Mouse (Mus musculus) layer of hippocampus, postnatal 10 days (tissue): ENCODE measurements around the gene Gdf10. TPM values are rescaled to one million over a fixed set of nuclear protein-coding genes. Genes with fewer than 3 reads are reported as not detected.
A peak's percentile ranks its signal among the peaks of the same experiment; 100 is the strongest.

Experiments
- DNase-seq, 2 experiments: peaks; one replicate each; pipeline ENCODE4 v3.0.0; 2021; ENCODE audit warnings: low spot score in 2 of 2
- total RNA-seq, 2 experiments: library from RNA; stranded (reverse); gene quantifications; 2 replicates each; pipeline ENCODE4 v1.2.3; 2021

The Gdf10 gene
- total RNA-seq, 2 experiments from 2014 or later = 9.7 to 12.3 TPM

DNA sequence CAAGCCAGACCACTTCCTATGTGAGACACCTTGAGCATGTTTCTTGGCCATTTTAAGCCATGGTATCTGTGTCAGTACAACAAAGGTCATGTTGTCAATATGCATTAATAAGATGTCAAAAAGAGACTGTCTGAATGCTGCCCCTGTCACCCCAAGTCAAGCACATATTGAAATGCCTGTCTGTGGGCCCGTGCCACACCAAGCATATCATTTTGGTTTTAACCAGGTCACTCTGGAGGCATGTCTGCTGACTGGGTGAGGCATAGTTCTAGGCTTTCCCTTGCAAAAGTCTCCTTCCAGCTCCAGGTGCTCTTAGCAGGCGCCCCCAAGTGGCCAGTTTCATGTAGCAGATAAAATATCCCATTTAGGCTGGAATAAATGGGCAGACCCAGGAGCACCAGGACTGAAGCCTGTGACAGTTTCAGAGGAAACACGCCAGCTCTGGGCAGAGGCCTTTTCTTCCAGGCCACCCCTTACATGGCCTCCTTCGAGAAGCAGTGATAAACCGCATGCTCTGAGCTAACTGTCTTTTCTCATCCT is 10.5 kb downstream of the Gdf10 start:
- peak; percentile 76 to 82 for DNase-seq

DNA sequence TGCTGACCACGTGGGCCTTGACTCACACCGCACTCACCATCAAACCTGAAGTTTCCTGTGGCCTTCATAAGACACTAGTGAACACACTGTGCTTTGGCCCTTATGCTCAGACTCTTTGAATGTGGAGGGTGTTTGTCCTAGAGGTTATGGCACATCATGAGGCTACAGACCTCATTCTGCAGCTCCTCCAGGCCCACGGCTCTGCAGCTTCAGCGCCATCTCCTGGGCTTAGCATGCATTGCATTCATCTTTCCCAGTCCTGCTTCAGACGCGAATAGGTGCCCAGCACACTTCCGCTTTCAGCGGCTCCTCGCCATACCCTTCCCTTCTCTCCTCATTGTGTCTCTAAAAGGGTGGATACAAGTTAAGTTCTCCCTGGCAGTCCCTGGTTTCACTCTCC is 15.7 kb downstream of the Gdf10 start:
- DNase-seq = peak; percentile 86 to 88

DNA sequence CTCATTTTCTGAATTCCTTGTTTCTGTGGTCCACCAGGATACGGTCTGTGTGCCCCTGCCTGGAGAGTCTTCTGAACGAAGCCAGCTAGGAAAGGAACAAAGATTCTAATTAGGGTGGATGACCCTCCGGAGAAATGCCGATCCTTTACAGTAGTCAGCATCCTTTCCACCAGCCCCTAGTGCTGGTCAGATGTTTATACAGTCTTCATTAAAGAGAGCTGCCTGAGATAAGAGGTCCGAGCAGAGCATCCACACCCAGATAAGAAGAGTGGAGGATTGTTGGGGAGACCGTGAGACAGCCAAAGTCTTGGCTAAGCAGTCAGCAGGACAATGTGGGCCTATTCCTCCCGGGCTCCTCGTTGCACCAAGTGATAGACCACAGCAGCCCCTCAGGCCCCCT is 17.4 kb downstream of the Gdf10 start, which contains the start of gene Gdf2:
TSS of gene Gdf2 (plus strand) at position 301 of the 400 bp plus-strand sequence.
- DNase-seq = no peak

DNA sequence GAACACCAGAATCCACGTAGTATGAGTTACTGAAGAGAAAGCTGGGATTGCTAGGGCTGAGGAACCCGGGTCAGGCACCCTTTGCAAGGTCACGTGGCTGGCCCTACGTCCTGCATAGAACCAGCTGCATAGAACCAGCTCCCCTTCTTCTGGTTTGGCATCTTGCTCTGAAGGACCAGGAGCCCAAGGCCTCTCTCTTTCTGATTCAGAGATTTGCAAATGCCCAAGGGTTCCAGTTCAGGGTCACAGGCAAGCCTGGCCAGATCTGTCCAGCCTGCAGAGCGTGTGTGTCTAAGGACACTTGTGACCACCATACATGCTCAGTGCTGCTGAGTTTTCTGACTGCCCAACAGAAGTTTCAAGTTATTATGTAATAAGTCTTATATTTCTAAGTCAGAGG is 18.8 kb downstream of the Gdf10 start:
- no peak for DNase-seq

DNA sequence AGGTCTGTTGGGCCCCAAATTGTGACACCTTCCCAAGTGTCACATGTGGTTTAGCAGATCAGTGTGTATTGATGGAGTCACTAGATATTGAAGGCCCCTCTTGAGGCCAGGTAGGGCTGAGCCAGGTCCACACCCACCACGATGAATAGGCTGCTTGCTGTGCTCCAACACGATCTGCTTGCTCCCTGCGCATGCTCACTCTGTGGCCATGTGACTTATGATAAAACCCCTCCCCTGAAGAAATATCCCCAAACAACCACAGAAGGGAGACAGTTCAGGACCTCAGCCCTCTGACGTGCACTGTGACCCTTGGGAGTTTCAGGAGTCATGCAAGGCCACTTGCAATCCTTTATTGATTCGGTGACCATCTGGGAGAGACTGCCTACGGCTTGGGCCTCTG is 22.7 kb downstream of the Gdf10 start:
- no peak for DNase-seq

DNA sequence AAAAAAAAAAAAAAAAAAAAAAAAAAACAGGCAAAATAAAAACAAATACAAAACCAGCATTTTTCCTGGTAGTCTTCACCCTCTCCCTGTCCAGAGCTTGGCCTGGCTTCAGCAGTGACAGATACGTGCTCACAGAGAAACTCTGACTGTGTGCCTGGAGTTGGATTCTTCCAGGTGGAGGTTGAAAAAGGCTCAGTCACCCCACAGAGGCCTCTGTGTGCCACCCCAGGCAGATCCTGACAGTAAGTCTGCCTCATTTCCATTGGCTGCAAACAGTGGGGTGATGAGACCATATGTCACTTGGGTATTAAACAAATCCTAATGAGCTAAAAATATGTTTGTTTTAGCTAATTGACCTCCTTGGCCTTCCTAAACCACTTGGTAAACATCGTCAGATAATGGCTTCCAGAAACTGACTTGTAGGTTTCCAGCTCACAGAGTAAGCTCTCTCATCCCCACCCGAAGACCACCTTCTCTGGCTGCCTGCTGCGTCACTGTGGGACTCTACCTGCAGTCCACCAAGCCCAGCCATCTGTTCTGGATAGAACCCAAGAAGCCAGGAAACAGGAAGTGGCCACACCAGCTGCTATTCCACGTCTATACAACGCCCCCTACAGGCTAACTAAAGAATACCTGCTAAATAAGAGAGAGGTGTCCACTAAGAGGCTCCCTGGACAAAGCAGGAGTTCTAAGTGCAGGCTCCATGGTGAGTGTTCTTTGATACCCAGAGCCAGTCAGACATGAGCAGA is 29.0 kb downstream of the Gdf10 start:
- DNase-seq = no peak

DNA sequence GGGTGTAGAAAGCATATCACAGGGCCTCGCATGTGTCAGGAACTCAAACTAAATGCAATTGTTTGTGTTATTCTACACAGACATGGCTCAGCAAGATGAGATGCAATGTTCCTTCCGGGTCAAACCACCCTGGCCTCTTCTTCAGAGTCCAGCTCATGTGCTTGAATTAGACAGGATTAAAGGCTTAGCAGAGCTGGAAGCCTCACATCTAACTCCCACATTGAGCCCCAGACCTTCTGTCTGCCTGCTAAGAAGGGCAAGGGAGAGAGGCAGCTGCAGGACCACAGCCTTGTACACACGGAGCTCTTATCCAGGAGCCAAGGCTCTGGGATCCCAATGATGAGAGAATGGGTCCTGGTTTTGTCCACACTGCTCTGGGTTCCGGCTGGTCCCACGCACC is 30.4 kb downstream of the Gdf10 start, which contains the start of gene Rbp3:
TSS of gene Rbp3 (plus strand) at position 243 of the 400 bp plus-strand sequence.
- no peak for DNase-seq

DNA sequence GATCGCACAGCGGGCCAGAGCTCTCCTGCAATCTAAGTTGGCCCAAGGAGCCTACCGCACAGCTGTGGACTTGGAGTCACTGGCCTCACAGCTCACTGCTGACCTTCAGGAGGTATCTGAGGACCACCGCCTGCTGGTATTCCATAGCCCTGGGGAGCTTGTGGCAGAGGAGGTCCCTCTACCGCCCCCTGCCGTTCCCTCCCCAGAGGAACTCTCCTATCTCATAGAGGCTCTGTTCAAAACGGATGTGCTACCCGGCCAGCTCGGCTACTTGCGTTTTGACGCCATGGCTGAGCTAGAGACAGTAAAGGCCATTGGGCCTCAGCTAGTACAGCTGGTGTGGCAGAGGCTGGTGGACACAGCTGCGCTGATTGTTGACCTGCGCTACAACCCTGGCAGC is 32.7 kb downstream of the Gdf10 start:
- no peak for DNase-seq

DNA sequence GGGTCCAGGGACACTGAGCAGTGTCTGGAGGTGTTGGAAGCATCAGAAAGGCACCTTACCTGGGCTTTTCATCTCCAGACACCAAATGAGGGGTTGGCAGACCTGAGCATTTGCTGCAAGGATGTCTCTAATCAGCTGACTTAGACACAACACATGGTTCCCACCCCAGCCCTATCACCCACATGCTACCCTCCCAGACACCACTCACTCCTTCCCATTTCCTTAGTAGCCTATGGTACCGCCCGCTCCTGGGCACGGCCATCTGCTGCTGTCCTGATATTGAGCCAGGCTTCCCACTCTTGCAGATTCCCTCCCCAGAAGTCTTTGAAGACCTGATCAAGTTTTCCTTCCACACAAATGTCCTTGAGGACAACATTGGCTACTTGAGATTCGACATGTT is 34.8 kb downstream of the Gdf10 start:
- DNase-seq = no peak

DNA sequence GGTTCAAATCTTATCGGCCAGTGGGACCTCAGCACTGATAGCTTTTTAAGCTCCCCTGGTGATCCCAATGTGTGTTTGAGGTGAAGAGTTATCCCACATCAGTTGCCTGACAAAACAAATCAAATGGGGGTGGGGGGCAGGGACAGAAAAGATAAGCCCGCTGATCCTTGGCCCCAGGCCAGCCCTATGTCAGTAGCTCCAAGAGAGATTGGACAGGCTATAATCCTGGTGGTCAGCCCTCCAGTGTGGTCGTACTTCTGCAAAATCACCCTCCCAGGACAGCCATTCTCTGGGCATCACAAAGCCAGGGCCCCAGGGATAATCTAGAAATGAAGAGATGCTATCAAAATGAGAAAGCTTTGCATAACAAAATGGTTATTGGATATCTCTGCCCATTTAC is 35.5 kb downstream of the Gdf10 start:
- no peak for DNase-seq

DNA sequence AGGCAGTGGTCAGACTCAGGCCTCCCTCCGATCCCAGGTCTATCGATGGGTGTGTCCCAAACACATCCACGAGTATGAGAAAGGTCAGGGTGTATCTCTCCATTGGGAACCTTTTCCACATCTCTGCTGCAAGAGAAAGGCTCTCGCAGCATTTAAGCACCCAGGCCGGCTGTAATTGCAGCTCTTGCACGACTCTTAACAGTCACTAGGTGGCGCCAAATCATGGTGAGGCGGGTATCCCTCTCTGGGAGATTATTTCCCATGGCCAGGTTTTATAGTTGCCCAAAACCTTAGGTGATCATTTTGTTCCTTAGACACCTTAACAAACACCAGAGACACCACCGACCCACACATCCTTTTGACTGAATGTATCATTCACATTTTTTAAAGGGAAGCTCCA is 36.0 kb downstream of the Gdf10 start:
- peak; percentile 67 to 75 for DNase-seq

DNA sequence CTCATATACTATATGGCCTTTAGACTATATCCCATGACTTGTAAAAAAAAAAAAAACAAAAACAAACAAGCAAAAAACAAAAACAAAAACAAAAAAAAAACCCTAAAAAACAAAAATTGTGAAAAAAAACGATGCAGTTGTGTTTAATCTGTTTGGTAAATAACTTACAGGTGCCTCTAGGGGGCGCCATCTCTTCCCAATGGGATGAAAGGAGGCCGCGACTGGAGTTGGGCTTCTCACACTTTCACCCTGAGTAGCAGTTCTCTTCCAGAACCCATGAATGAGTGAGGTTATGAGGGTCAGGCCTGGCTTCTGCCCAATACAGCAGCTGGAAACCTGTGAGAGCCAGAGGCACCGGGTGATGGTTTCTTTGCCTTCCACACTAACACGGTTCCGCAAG is 42.3 kb downstream of the Gdf10 start:
- DNase-seq = no peak

DNA sequence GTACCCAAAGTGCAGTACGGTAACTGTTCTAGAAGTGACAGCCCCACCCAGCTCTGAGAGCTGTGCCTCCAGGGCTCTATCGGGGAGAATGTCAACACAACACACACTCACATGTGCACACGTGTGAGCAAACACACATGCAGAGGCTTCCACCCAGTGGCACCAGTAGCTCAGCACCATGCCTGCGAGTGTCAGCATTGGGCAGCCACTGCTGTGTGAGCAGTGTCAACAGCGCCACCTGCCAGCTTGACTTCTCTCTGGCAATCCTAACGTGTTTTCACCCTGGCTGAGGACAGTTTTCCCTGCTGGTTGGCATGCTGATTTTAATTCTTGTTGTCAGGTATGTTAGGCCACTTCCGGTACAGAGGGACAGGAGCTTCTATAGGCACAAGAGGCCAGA is 49.3 kb downstream of the Gdf10 start:
- no peak for DNase-seq

DNA sequence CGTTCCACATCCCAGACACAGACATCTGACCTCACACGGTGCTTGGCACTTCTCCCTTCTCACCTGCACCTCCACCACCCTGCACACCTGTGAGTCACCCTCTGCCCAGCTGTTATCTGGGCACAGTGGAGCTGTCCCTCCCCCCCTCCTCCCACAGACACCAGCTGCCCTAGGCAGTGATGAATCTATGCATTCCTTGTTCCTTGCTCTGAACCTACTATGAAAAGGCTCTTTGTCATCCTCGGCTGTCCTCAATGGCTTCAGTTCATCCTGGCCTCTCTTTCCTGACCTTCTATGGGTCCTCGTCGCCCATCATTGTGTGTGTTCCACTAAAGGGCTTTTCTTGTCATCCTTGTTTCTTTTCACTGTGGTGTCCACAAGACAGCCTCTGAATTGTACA is 51.4 kb downstream of the Gdf10 start:
- no peak for DNase-seq

DNA sequence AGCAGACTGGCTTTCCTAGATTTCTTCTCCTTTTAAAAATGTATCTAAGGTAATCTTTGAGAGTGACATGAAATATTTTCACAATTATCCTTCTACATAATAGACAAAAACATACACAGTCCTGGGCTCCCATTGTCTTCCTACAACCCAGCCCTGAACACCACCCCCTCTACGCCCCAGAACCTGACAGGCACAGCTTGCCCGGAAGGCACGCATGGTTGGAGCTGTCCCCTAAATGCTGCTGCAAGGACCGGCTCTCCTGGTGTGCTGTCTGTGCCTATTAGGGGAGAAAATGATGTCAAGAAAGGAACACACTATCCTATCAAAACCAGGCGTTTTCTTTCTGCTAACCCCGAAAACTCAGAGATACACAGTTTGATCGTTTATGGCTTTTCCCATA is 54.4 kb downstream of the Gdf10 start:
- DNase-seq = no peak

DNA sequence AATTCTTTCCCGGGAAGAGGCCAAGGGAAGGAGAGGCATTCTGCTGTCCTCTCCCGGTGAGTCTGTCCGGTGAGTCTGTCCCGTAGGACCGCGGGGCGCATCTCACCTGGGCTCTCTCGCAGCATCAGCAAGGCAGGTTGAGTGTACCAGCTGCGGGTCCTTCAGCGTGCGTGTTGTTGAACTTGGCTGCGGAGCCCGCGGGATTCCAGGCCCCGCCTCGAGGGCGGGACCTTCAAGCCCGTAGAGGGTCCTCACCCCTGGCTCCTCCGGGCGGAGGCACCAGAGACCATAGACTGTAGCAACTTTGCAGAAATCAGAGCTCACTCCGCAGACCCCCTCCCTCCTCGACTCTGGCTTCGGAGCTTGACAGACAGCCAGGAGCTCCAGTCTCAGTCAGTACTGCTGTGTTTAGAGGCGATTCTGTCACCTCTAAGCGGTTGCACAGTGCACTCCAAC is 55.2 kb downstream of the Gdf10 start, which contains the start of gene Zfp488:
TSS of gene Zfp488 (minus strand) at position 161 of the 456 bp plus-strand sequence.
- peak; percentile 39 to 44 for DNase-seq

Other genes with a start within 250 kb of the Gdf10 start
- not detected for gene Gdf2, start 17.5 kb downstream of the Gdf10 start, total RNA-seq
- gene Rbp3, start 30.4 kb downstream of the Gdf10 start, total RNA-seq = not detected
- gene Zfp488, start 55.2 kb downstream of the Gdf10 start, total RNA-seq = 1 to 10 TPM; 5.3 to 5.4 TPM
- gene Gm30083, start 91.6 kb downstream of the Gdf10 start, total RNA-seq = not detected
- not detected for gene Gm5460, start 93.2 kb downstream of the Gdf10 start, total RNA-seq
- not detected for gene Antxrl, start 129.1 kb downstream of the Gdf10 start, total RNA-seq
- 1 to 10 TPM in 1 of 2 experiments, under 1 TPM in 1; 0.83 to 1.1 TPM for gene Anxa8, start 162.4 kb downstream of the Gdf10 start, total RNA-seq
- gene A630023A22Rik, start 179.2 kb downstream of the Gdf10 start, total RNA-seq = not detected
- gene Npy4r, start 228.9 kb downstream of the Gdf10 start, total RNA-seq = under 1 TPM; 0.09 to 0.18 TPM